Mouse (Mus musculus): Measurements from ENCODE around the gene Mpped1. TPM values are rescaled to one million over a fixed set of nuclear protein-coding genes. Genes with fewer than 3 reads are reported as not detected.

Gene Mpped1
- total RNA-seq, 1 experiment, result 0.40 TPM

DNA sequence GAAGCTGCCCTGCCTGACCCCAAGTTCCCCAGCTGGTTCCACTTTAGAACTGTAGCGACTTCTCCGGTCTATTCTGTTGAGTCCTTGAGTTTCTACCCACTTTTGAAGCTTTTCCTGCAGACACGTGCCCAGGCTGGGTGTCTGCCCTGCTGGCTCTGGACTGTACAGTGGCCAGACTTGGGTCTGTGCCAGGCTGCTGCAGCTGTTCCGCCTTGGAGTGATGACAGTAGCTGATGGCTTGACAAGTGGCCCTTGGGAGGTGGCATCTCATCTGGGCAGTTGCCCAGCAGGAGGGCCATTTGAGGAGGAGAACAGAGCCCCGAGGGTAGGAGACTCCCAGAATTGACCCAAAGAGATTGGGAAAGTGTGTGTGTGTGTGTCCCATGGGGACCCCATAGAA, 6.8 kb upstream of the Mpped1 start:
- no peak overlapping the region for H3K27ac ChIP-seq (ENCODE audit: insufficient read depth, low read depth, low read length, poor library complexity, severe bottlenecking)
- H3K9ac ChIP-seq (ENCODE audit: insufficient read depth, low read depth, low read length, poor library complexity, severe bottlenecking), result no peak overlapping the region
- no peaks in the 10 kb centered on the region for H3K36me3 ChIP-seq (ENCODE audit: control insufficient read depth, insufficient read depth, low read length, poor library complexity, severe bottlenecking)
- H3K4me3 ChIP-seq (ENCODE audit: insufficient read depth in 1 of 2, low read depth in 1 of 2, low read length in 2 of 2, poor library complexity in 1 of 2, severe bottlenecking in 1 of 2), result no peak overlapping the region
- no peak for DNase-seq (ENCODE audit: low read depth, low spot score)
- H3K4me1 ChIP-seq (ENCODE audit: control insufficient read depth in 2 of 2, insufficient read depth in 2 of 2, low read length in 2 of 2, poor library complexity in 1 of 2), result no peaks in the 10 kb centered on the region
- TF ChIP-seq ZNF384 (IDR thresholded peaks at IDR 0.05; ENCODE audit: low read depth, low read length) (no peak), HCFC1 (IDR thresholded peaks at IDR 0.05; ENCODE audit: borderline replicate concordance, insufficient read depth, low read length) (no peak), CHD2 (IDR thresholded peaks at IDR 0.05; ENCODE audit: low read depth, low read length) (no peak), MAFK (IDR thresholded peaks at IDR 0.05; ENCODE audit: insufficient read depth, low read depth, low read length) (no peak), ZC3H11A (IDR thresholded peaks at IDR 0.05; ENCODE audit: borderline replicate concordance, low read depth, low read length) (no peak)
- in situ Hi-C loops (cut with MboI; ENCODE audit: low sequenced_read_pairs in 2 of 2, unreplicated experiment in 2 of 2), result loop anchor here in 1 of 2 experiments (25.0 kb wide), 1 partner anchor 290 kb away; the partner anchor contains the start of gene Efcab6
- no peaks in the 10 kb centered on the region for H3K9me3 ChIP-seq (ENCODE audit: control insufficient read depth, insufficient read depth, low read depth, low read length)

DNA sequence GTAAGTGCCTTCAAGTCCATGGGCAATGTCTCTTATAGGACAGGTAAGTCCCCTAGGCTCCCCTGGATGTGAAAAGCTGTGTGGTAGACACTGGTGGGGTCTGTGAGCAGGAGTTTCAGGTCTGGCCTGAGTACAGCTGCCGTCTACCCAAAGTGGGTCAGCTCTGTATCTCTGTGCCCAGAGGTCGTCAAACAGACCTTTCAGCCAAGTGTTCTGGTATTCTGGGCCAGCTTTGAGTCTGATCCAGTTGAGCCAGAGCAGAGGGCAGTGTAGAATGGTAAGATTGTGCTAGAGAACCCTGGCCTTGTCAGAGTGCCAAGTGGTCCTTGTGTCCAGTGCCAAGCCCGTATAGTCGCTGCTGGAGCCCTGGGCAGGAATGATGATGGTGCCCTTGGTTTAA, 6.3 kb upstream of the Mpped1 start:
- H3K9me3 ChIP-seq (ENCODE audit: control insufficient read depth, insufficient read depth, low read depth, low read length), result no peaks in the 10 kb centered on the region
- H3K4me1 ChIP-seq (ENCODE audit: control insufficient read depth in 2 of 2, insufficient read depth in 2 of 2, low read length in 2 of 2, poor library complexity in 1 of 2), result no peaks in the 10 kb centered on the region
- in situ Hi-C loops (cut with MboI; ENCODE audit: low sequenced_read_pairs in 2 of 2, unreplicated experiment in 2 of 2), result loop anchor here in 1 of 2 experiments (25.0 kb wide), 1 partner anchor 289 kb away; the partner anchor contains the start of gene Efcab6
- no peak for DNase-seq (ENCODE audit: low read depth, low spot score)
- TF ChIP-seq ZNF384 (IDR thresholded peaks at IDR 0.05; ENCODE audit: low read depth, low read length) (no peak), CHD2 (IDR thresholded peaks at IDR 0.05; ENCODE audit: low read depth, low read length) (no peak), MAFK (IDR thresholded peaks at IDR 0.05; ENCODE audit: insufficient read depth, low read depth, low read length) (no peak), HCFC1 (IDR thresholded peaks at IDR 0.05; ENCODE audit: borderline replicate concordance, insufficient read depth, low read length) (no peak), ZC3H11A (IDR thresholded peaks at IDR 0.05; ENCODE audit: borderline replicate concordance, low read depth, low read length) (no peak)
- no peak overlapping the region for H3K27ac ChIP-seq (ENCODE audit: insufficient read depth, low read depth, low read length, poor library complexity, severe bottlenecking)
- no peak overlapping the region for H3K9ac ChIP-seq (ENCODE audit: insufficient read depth, low read depth, low read length, poor library complexity, severe bottlenecking)
- H3K36me3 ChIP-seq (ENCODE audit: control insufficient read depth, insufficient read depth, low read length, poor library complexity, severe bottlenecking), result no peaks in the 10 kb centered on the region
- H3K4me3 ChIP-seq (ENCODE audit: insufficient read depth in 1 of 2, low read depth in 1 of 2, low read length in 2 of 2, poor library complexity in 1 of 2, severe bottlenecking in 1 of 2), result no peak overlapping the region

DNA sequence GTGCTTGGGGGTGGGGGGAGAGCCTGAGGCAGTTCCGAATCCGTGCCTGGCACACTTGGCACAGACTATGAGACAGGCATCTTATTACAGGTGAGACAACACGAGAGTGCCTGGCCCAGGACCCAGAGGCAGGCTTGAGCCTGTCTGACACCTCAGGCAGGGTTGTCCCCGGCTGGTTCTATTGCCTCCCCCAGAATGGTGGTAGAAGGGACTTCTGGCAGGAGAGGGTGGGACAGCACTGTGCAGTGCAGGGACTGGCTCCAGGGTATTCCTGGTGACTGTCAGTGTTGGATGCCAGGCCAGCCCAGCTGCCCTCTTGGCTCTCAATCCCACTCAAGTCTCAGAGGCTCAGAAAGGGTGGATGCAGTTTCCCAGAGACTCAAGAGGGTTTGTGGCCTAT, 4.3 kb upstream of the Mpped1 start:
- Histone ChIP-seq H3K4me3 (ENCODE audit: insufficient read depth in 1 of 2, low read depth in 1 of 2, low read length in 2 of 2, poor library complexity in 1 of 2, severe bottlenecking in 1 of 2) (no peak overlapping the region), H3K4me1 (ENCODE audit: control insufficient read depth in 2 of 2, insufficient read depth in 2 of 2, low read length in 2 of 2, poor library complexity in 1 of 2) (no peaks in the 10 kb centered on the region), H3K27ac (ENCODE audit: insufficient read depth, low read depth, low read length, poor library complexity, severe bottlenecking) (no peak overlapping the region), H3K36me3 (ENCODE audit: control insufficient read depth, insufficient read depth, low read length, poor library complexity, severe bottlenecking) (no peaks in the 10 kb centered on the region), H3K9ac (ENCODE audit: insufficient read depth, low read depth, low read length, poor library complexity, severe bottlenecking) (no peak overlapping the region), H3K9me3 (ENCODE audit: control insufficient read depth, insufficient read depth, low read depth, low read length) (no peaks in the 10 kb centered on the region)
- in situ Hi-C loops (cut with MboI; ENCODE audit: low sequenced_read_pairs in 2 of 2, unreplicated experiment in 2 of 2), result loop anchor here in 1 of 2 experiments (25.0 kb wide), 1 partner anchor 287 kb away; the partner anchor contains the start of gene Efcab6
- no peak for DNase-seq (ENCODE audit: low read depth, low spot score)
- TF ChIP-seq ZC3H11A (IDR thresholded peaks at IDR 0.05; ENCODE audit: borderline replicate concordance, low read depth, low read length) (no peak), MAFK (IDR thresholded peaks at IDR 0.05; ENCODE audit: insufficient read depth, low read depth, low read length) (no peak), HCFC1 (IDR thresholded peaks at IDR 0.05; ENCODE audit: borderline replicate concordance, insufficient read depth, low read length) (no peak), ZNF384 (IDR thresholded peaks at IDR 0.05; ENCODE audit: low read depth, low read length) (no peak), CHD2 (IDR thresholded peaks at IDR 0.05; ENCODE audit: low read depth, low read length) (no peak)

DNA sequence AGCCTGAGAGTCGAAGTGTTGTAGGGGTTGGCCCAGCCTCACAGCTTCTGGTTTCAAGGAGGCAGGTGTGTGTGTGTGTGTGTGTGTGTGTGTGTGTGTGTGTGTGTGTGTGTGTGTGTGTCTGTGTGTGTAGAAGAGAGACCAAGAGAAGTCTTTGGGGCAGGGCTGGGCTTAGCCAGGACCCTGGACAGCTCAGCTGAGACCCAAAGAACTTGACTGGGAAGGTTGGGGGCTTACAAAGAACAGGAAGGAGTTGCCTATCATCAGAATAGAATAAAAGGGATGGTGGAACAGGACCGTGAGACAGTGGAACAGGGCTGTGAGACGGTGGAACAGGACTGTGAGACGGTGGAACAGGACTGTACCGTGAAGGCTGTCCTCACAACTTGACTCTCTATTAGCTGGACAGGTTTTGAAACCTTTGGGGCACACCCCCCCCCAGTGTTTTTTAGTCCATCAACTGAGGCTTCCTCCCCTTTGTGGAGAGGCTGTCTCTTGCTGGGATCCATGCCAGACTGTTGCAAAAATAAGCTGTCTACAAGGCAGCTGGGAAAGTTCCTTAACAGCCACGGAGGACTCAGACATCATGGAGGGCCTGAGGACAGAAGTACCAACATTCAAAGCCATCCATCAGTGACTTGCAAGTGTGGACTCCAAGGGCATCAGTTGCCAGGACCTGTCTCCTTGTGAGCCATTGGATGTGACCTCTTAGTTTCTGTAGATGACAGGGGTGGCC, 2.8 kb upstream of the Mpped1 start:
- H3K9me3 ChIP-seq (ENCODE audit: control insufficient read depth, insufficient read depth, low read depth, low read length), result no peaks in the 10 kb centered on the region
- in situ Hi-C loops (cut with MboI; ENCODE audit: low sequenced_read_pairs in 2 of 2, unreplicated experiment in 2 of 2), result no loop called here
- DNase-seq (ENCODE audit: low read depth, low spot score), result no peak
- no peaks in the 10 kb centered on the region for H3K36me3 ChIP-seq (ENCODE audit: control insufficient read depth, insufficient read depth, low read length, poor library complexity, severe bottlenecking)
- no peak overlapping the region for H3K4me3 ChIP-seq (ENCODE audit: insufficient read depth in 1 of 2, low read depth in 1 of 2, low read length in 2 of 2, poor library complexity in 1 of 2, severe bottlenecking in 1 of 2)
- 0 out of 4 replicates have a peak, but pooled peaks cover 0 to 2% of the 10 kb centered on the region in 2 experiments for H3K4me1 ChIP-seq (ENCODE audit: control insufficient read depth in 2 of 2, insufficient read depth in 2 of 2, low read length in 2 of 2, poor library complexity in 1 of 2)
- TF ChIP-seq HCFC1 (IDR thresholded peaks at IDR 0.05; ENCODE audit: borderline replicate concordance, insufficient read depth, low read length), result no peak
- no peak for TF ChIP-seq MAFK (IDR thresholded peaks at IDR 0.05; ENCODE audit: insufficient read depth, low read depth, low read length)
- no peak for TF ChIP-seq ZC3H11A (IDR thresholded peaks at IDR 0.05; ENCODE audit: borderline replicate concordance, low read depth, low read length)
- TF ChIP-seq CHD2 (IDR thresholded peaks at IDR 0.05; ENCODE audit: low read depth, low read length), result no peak
- no peak for TF ChIP-seq ZNF384 (IDR thresholded peaks at IDR 0.05; ENCODE audit: low read depth, low read length)
- H3K9ac ChIP-seq (ENCODE audit: insufficient read depth, low read depth, low read length, poor library complexity, severe bottlenecking), result no peak overlapping the region
- no peak overlapping the region for H3K27ac ChIP-seq (ENCODE audit: insufficient read depth, low read depth, low read length, poor library complexity, severe bottlenecking)
